Comparison of ENCODE assay signal across 8 mouse cellular contexts in genomic region chr15:83166642-83167041, GRCm38 (mm10). TPM values are rescaled to one million over a fixed set of nuclear protein-coding genes. Genes with fewer than 3 reads are reported as not detected.
DNase-seq lines count a peak whose midpoint lies in the region; ATAC-seq lines count a peak whose summit lies in the region.

No protein-coding gene starts in this region.

- H3K27ac ChIP-seq in heart, embryonic 16.5 days (ENCODE audit: low read length), result peak overlapping the region; percentile 21; the same call in 1 of the 2 replicates
- no peak overlapping the region for H3K27ac ChIP-seq in midbrain, embryonic 13.5 days

- peaks cover 29% of the 10 kb centered on the region for H3K4me1 ChIP-seq in heart, embryonic 16.5 days (ENCODE audit: control insufficient read depth, insufficient read depth, low read length)
- H3K4me1 ChIP-seq in midbrain, embryonic 13.5 days (replicated peaks), result peaks cover 23% of the 10 kb centered on the region

- H3K27me3 ChIP-seq in heart, embryonic 16.5 days (ENCODE audit: control insufficient read depth, insufficient read depth, low read length), result no peaks in the 10 kb centered on the region
- no peaks in the 10 kb centered on the region for H3K27me3 ChIP-seq in midbrain, embryonic 13.5 days

- 0 out of 2 replicates have a peak overlapping the region, but pooled peaks have one; percentile 27 for H3K9ac ChIP-seq in heart, embryonic 16.5 days (ENCODE audit: low read length)
- no peak overlapping the region for H3K9ac ChIP-seq in midbrain, embryonic 13.5 days (replicated peaks)

- 60% methylated on average over 3 of the region's 3 CpGs for WGBS in heart, embryonic 16.5 days
- 95% methylated on average over 3 of the region's 3 CpGs for WGBS in midbrain, embryonic 13.5 days

- no peaks in the 10 kb centered on the region for H3K9me3 ChIP-seq in heart, embryonic 16.5 days (replicated peaks; ENCODE audit: control insufficient read depth, low read length)
- no peaks in the 10 kb centered on the region for H3K9me3 ChIP-seq in midbrain, embryonic 13.5 days

- DNase-seq in cerebellum, adult 8-10 months, result peak; percentile 32
- no peak for DNase-seq in cerebellum, postnatal 4 days (ENCODE audit: low spot score in 2 of 2)
- peak; percentile 40 for DNase-seq in right cerebral cortex, postnatal 4 days
- no peak for DNase-seq in right cerebral cortex, adult 18-20 months
- DNase-seq in lung, postnatal 10 days, result peak; percentile 54

- no peaks in the 10 kb centered on the region for H3K36me3 ChIP-seq in heart, embryonic 16.5 days (ENCODE audit: control insufficient read depth, insufficient read depth)
- H3K36me3 ChIP-seq in midbrain, embryonic 13.5 days, result peaks cover 19% of the 10 kb centered on the region

- H3K4me2 ChIP-seq in heart, embryonic 16.5 days (ENCODE audit: low read depth, low read length), result no peak overlapping the region
- H3K4me2 ChIP-seq in midbrain, embryonic 13.5 days (replicated peaks), result no peak overlapping the region

- ATAC-seq in heart, embryonic 16.5 days (replicated peaks; ENCODE audit: extremely low read depth, insufficient read depth, low FRiP score), result 0 out of 2 replicates have a peak, but pooled peaks have one; percentile 15
- ATAC-seq in activated CD4-positive, CD25-positive, alpha-beta regulatory T cell, adult 4 months, result no peak
- no peak for ATAC-seq in midbrain, embryonic 13.5 days

- no peak overlapping the region for H3K4me3 ChIP-seq in heart, embryonic 16.5 days (ENCODE audit: low read length)
- no peak overlapping the region for H3K4me3 ChIP-seq in midbrain, embryonic 13.5 days (replicated peaks)

RNA-seq across cellular contexts. Expression of gene Cyb5r3, which starts 5.8 kb away (rescaled TPM):
- polyA plus RNA-seq in heart, embryonic 16.5 days (2015; fragmentation: Nextera tagmentation; extraction: Ambion mirVana), result 146 and 155 TPM in 2 replicates
- 10 to 100 TPM; 55.9 to 73.9 TPM for polyA plus RNA-seq in activated CD4-positive, CD25-positive, alpha-beta regulatory T cell, adult 4 months (2017; shearing (Covaris generic))
- polyA plus RNA-seq in midbrain, embryonic 13.5 days (2015; fragmentation: Nextera tagmentation; extraction: Ambion mirVana), result 123 and 133 TPM in 2 replicates

RNA-seq across cellular contexts. Expression of gene Poldip3, which starts 17.5 kb away (rescaled TPM):
- polyA plus RNA-seq in heart, embryonic 16.5 days (2015; fragmentation: Nextera tagmentation; extraction: Ambion mirVana), result 75.9 and 79.0 TPM in 2 replicates
- 100 to 1,000 TPM; 155 to 180 TPM for polyA plus RNA-seq in activated CD4-positive, CD25-positive, alpha-beta regulatory T cell, adult 4 months (2017; shearing (Covaris generic))
- 166 and 169 TPM in 2 replicates for polyA plus RNA-seq in midbrain, embryonic 13.5 days (2015; fragmentation: Nextera tagmentation; extraction: Ambion mirVana)

RNA-seq across cellular contexts. Expression of gene Rrp7a, which starts 44.0 kb away (rescaled TPM):
- 43.3 and 47.3 TPM in 2 replicates for polyA plus RNA-seq in heart, embryonic 16.5 days (2015; fragmentation: Nextera tagmentation; extraction: Ambion mirVana)
- 10 to 100 TPM; 67.8 to 87.0 TPM for polyA plus RNA-seq in activated CD4-positive, CD25-positive, alpha-beta regulatory T cell, adult 4 months (2017; shearing (Covaris generic))
- 72.4 and 77.0 TPM in 2 replicates for polyA plus RNA-seq in midbrain, embryonic 13.5 days (2015; fragmentation: Nextera tagmentation; extraction: Ambion mirVana)

Comparison
In these comparisons a context has a peak if more than half of its experiments do, and no peak if none do; other contexts are left out.
1. DNase-seq: peak in cerebellum, adult 8-10 months (single experiment), right cerebral cortex, postnatal 4 days (single experiment) and lung, postnatal 10 days (single experiment); none in cerebellum, postnatal 4 days (0 of 2) and right cerebral cortex, adult 18-20 months (single experiment).